Mouse (Mus musculus): ENCODE measurements around the gene 1110032A03Rik.

The 1110032A03Rik gene

DNA sequence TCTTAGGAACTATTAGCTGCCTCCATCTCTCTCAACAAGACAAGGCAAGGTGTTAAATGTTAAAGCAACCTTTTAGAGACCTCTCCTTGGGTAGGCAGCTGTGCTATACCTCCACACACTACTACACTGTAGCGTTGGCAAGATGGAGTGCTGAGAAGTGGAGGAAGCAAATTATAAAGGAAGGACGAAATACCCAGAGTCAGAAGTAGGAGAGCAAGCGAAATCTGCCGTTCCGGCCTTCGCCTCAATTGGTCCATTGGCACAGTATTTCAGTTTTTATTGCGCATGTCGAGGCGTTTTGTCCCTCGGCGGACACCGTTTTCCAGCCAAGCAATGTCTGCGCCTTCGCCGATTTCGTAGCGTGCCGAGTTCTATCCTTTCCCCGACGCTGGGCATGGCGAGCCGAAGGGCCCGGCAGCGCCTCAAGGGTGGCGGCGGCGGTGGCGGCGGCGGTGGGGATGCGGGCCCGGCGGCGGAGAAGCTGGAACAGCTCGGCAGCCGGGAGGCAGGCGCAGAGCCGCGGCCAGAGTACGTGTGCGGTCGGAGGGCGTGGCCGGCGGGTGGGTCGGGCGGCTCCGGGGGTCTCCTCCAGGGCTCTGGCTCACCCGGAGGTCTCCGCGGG, at the start of gene 1110032A03Rik, which contains the start of gene Alg9:
TSS of gene 1110032A03Rik (minus strand) at position 530 of the 622 bp plus-strand sequence.
TSS of gene Alg9 (plus strand) at position 29 of the 622 bp plus-strand sequence.
- peak; percentile 93 for DNase-seq

GRCm38 (mm10) chr9:50823779-50824453, 48.6 kb upstream of the 1110032A03Rik start:
- DNase-seq = no peak

- no peak for DNase-seq
Observed at GRCm38 (mm10) chr9:50822216-50822615, 46.9 kb upstream of the 1110032A03Rik start.

DNA sequence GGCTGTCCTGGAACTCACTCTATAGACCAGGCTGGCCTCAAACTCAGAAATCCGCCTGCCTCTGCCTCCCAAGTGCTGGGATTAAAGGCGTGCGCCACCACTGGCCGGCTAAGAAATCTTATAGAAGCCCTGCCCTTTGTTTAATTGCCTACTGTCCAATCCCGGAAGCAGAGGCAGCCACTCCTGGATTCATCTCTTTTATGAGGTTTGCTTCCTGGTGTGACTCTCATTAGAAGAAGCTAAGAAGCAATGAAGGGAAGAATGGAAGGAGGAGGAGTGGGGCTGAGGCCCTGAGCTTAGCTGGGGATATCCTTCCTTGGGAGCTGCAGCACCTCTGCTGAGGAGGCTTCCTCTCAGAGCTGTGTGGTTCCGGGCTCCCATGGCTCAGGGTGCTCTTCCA, 46.3 kb upstream of the 1110032A03Rik start:
- DNase-seq = no peak

GRCm38 (mm10) chr9:50819716-50820115, 44.4 kb upstream of the 1110032A03Rik start:
- DNase-seq = no peak

DNA sequence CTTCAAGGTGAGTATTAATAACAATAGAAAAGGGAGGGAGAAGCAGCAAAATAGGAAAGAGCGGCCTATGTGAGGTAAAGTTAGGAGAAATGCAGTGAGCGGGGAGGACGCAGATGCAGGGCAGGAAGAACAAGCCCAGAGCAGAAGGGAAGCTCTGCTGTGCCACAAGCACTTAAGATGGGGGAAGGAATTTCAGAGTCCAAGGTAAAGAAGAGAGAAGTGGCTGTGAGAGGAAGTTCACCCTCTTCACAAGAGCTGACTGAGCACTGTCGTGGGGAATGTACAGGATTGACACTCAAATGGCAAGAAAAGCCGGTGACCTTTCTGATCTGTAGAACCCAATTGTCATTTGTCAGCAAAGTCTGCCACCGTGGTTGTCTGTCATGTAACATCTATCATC, 42.7 kb upstream of the 1110032A03Rik start:
- DNase-seq = no peak

DNA sequence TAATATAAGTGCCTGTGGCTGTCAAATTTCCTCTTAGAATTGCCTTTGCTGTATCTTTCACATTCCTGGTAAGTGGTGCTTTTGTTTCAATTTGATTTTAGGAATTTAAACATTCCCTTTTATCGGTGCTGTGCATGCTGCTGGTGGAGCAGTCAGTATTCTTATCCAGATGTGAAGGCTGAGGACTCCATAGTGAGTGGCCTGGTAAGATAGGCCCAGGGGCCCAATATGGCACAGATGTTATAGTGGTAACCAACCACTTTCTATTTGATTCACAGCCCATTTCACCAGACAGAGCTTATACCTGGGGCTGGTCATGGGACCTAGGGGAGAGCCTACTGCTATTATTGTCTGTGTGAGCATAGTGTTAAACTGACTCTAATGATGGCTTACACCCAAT, 41.2 kb upstream of the 1110032A03Rik start:
- DNase-seq = no peak

GRCm38 (mm10) chr9:50815666-50816065, 40.3 kb upstream of the 1110032A03Rik start:
- DNase-seq = no peak

GRCm38 (mm10) chr9:50813796-50814195, 38.5 kb upstream of the 1110032A03Rik start:
- DNase-seq = no peak

DNA sequence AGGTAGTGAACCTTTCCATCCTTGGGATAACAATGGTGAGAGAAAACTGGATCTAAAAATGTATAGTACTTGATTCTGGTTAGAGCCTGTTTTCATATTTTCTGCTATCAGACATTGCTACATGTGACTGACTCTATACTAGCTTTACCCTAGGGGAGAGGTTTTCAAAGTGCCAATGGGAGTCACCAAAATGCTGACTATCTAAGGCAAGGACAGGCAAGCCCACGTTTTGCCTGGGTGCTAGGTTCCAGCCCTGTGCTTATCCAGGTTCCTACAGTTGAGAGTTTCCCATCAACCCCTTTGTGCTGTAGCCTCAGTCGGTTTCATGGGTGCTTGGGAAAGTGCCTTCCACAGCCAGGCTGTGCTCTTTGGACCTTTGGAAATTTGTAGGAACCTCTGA, 36.4 kb upstream of the 1110032A03Rik start:
- no peak for DNase-seq

- no peak for DNase-seq
Observed at GRCm38 (mm10) chr9:50811187-50811586, 35.9 kb upstream of the 1110032A03Rik start.

- no peak for DNase-seq
Observed at GRCm38 (mm10) chr9:50809146-50809545, 33.8 kb upstream of the 1110032A03Rik start.

GRCm38 (mm10) chr9:50808471-50808870, 33.2 kb upstream of the 1110032A03Rik start:
- no peak for DNase-seq

DNA sequence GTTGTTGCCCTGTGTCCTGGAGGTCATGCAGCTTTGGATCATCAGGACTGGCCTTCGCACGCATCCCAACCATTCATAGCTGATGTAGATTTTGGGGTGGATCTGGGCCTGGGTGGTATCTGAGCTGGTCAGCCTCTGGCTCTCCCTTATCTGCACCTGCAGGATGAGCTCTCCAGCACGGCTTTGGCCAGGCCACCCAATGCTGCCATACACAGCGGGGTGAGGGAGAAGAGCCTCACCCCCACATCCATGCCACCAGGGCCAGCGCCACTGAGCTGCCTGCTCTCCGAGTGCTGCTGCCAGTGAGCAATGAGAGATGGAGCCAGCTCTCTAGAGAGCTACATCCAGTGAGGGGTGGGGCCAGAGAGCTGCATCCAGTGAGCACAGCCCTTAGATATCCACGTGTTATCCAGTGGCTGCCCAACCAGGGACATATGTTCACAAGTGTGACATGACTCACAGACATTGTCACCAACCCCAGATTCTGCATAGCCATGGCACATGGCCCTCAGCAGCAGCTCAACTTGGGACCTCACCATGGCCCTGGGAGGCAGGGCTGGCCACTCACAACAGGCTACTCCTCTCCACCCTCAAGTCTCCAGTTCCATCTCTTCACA, 27.8 kb upstream of the 1110032A03Rik start:
- no peak for DNase-seq

GRCm38 (mm10) chr9:50800985-50801384, 25.7 kb upstream of the 1110032A03Rik start:
- peak; percentile 20 for DNase-seq

DNA sequence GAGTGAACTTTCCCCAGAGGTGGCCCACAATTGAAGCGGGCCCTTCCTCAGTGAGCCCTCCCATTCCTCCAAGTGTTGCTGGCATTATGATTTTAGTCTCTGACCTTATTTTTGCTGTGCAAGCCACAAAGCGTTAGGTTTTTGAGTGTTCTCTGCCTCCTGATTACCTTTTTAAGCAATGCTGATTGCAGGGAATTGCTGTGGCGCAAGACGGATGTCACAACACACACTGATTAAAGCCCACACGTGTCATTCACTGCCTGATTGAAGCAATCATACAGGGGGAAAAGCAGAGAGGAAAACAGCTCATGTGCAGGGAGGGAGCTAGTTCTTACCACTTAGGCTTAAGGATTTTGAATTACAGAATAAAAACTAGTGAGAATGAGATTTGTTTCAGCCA, 23.0 kb upstream of the 1110032A03Rik start:
- DNase-seq = no peak

GRCm38 (mm10) chr9:50797641-50798040, 22.3 kb upstream of the 1110032A03Rik start:
- DNase-seq = no peak

DNA sequence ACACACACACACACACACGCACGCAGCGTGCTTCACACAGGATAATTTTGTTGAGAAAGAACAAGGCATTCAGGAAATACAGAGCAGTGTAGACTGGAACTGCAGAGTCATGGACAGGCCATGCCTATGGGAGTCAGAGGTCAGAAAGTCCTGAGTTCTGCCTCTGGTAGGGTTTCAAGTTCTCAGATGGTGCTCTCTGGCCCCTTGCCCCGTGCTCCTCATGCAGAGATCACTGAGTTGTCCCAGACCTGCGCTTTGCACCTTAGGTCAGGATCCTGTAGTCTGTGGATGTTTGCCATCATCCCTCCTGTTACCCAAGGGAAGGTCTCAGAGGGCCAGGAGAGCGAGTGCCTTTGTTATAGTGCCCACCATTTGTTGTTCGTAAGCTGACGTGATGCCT, 21.5 kb upstream of the 1110032A03Rik start:
- DNase-seq = no peak

DNA sequence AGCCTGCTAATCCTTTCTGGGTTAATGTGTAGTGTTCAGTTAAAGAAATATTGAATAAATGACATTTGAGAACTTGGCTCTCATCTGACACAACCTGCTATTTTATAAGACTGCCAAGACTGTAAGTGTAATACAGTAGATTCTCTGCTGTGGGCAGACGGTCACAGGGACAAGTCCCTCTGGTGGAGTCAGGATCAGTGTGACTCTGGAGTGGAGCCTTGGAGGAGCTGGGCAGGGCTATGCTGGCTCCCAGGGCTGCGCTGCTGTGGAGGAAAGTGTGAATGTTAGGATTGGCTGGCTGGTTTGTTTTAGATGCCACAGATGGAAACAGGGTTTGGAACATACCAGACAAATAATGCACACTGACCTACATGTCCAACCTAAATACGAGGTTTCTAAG, 19.9 kb upstream of the 1110032A03Rik start:
- no peak for DNase-seq

GRCm38 (mm10) chr9:50782155-50782554, 6.8 kb upstream of the 1110032A03Rik start:
- no peak for DNase-seq

GRCm38 (mm10) chr9:50776162-50776760, 941 bp upstream of the 1110032A03Rik start:
- DNase-seq = no peak

DNA sequence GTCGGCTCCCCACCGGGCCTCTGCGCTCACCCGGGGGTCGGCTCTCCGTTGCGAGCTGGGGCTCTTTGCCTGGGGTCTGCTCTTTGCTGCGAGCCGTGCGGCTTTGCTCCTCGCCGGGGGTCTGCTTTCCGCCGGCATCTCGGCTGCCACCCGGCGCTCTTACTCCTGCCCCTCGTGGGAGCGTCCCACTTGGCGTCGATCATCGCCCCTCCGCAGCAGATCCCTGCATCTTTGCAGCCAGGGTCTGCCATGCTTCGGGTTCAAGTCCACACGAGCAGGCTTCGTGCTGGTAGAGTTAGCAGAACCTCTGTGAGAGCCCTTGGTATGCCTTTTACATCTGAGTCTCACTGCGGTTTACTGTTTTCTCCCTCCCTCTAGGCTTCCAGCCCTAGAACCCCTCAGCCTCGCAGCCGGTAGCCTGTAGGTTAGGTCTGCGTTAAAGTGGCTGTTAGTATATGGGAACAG, 374 bp upstream of the 1110032A03Rik start:
- DNase-seq = no peak

DNA sequence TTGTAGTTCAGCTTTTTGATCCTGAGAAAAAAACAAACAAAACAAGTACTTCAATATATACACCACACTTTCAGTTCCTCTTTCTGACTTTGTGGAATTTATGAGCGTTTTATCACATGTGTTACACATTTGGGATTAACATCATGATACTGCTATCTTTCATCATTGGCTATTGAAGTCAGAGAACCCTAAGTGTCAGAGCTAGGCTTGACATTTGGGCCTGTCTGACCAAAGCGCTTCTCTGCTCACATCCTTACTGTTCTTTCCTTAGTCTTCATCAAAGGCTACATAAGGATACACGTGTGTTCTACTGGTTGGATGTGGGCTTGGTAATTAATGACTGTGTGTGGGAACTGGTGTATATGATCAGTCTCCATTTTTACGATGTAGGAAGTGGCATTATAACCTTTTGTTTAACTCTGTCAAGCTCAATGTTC, 1.3 kb downstream of the 1110032A03Rik start:
- no peak for DNase-seq

GRCm38 (mm10) chr9:50770011-50770410, 5.3 kb downstream of the 1110032A03Rik start:
- DNase-seq = no peak

All from cerebellum, adult 8-10 months (tissue).